Mouse (Mus musculus) embryonic fibroblast, embryonic 13.5 days (primary cell): ENCODE data around the gene Ralgps2.

ENCODE experiments used
- CTCF ChIP-seq: IDR thresholded peaks from 2 replicates; pipeline ENCODE4 v1.5.1; 2011; ENCODE audit warnings: mild to moderate bottlenecking, control low read depth, low read length, moderate library complexity, borderline replicate concordance; ENCODE audit not compliant: insufficient read depth
- POLR2A ChIP-seq: IDR thresholded peaks from 2 replicates; pipeline ENCODE4 v1.6.1; 2011; ENCODE audit warnings: low read depth, mild to moderate bottlenecking, control low read depth, low read length, moderate library complexity

- TF ChIP-seq CTCF (no peak), POLR2A (no peak)
Observed at GRCm38 (mm10) chr1:156950354-156950753, 10.9 kb upstream of the Ralgps2 start.
